Mouse (Mus musculus) testis, adult 2 months (tissue): ENCODE data around the gene Tnrc6b.

Experiments
- CTCF ChIP-seq: fragments of 200-500 bp; IDR thresholded peaks from 2 replicates; pipeline ENCODE4 v1.5.1; 2012; ENCODE audit warnings: low read depth, mild to moderate bottlenecking, inconsistent platforms, low read length, moderate library complexity; ENCODE audit not compliant: control insufficient read depth, insufficient read depth, insufficient replicate concordance
- POLR2A ChIP-seq: fragments of 200-500 bp; IDR thresholded peaks from 2 replicates; pipeline ENCODE4 v1.6.1; 2012; ENCODE audit warnings: low read depth, mild to moderate bottlenecking, inconsistent platforms, low read length, moderate library complexity; ENCODE audit not compliant: control insufficient read depth

DNA sequence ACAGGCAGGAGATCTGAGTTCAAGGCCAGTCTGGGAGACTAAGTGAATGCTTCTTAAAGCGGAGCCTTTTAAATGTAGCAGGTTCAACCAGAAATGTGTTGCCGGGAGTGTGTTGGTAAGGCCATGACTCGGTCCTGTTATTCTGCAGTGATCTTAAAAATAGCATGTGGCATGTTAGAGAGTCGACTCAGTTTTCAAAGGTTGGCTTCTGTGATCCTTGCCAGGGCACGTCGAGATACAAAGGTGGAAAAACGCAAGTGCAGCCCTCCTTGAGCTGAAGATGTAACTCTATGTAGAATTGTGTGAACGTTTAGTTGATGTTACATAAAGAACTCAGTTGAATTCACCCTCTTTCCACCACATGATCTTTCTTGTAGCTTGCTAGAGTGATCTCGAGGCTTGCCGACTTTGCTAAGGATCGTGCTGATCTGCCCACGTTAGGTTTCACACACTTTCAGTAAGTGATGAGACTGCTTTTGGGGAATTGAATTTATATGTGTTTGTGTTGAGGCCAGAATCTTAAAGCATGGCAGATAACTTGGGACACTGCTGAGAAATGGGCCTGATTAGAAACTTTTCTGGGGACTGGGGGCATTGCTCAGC lies 244.8 kb downstream of the Tnrc6b start:
- TF ChIP-seq POLR2A (no peak), CTCF (no peak)
